Mouse (Mus musculus) natural killer cell, adult 2 months (primary cell): ENCODE measurements around the gene Ttc29.

ENCODE experiments used
- DNase-seq, 2 experiments: peaks; one replicate each; pipeline ENCODE4 v3.0.0; 2022; ENCODE audit warnings: low spot score in 2 of 2

Ttc29 gene

GRCm38 (mm10) chr8:78278598-78278997 is 65.5 kb downstream of the Ttc29 start:
- no peak for DNase-seq

GRCm38 (mm10) chr8:78284805-78285204 is 71.7 kb downstream of the Ttc29 start:
- DNase-seq: no peak

DNA sequence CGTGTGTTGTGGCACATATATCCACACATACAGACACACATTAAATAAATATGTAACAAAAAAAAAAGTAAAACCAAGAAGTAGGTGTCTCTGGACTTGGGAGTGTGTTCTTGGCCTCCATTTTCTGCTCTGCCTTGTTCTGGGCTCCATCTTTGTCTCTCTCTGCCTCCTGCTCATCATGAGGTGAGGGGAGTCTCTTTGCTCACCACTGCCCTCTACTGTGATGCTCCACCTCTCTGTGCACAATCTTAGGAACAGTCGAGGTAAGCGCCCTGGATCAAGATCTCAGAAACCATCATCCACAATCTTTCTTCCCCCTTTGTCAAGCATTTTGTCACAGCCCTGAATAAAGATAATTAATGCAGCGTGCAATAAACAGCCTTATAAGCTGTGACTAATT is 72.3 kb downstream of the Ttc29 start:
- no peak for DNase-seq

- no peak for DNase-seq
Measured at GRCm38 (mm10) chr8:78289374-78289971, 76.4 kb downstream of the Ttc29 start.

GRCm38 (mm10) chr8:78290274-78290673 is 77.2 kb downstream of the Ttc29 start:
- no peak for DNase-seq

GRCm38 (mm10) chr8:78295494-78295893 is 82.4 kb downstream of the Ttc29 start:
- no peak for DNase-seq

DNA sequence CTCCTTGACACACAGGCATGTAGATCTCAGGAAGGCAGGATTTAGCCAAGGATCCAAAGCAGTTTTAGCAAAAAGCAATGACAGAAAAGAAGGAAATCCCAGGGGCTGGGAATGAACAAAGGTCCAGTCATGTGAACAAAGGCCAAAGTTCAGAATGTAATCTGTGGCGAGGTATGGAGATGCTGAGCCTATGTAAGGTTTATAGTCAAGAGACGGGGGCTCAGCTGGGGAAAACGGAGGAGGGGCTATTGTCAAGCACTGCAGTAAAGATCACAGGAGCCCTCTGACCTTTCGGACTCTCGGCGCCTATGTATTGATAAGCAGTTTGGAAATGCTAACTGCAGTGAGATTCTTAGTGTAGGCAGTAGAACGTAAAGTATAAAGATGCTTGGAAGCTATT is 90.5 kb downstream of the Ttc29 start:
- DNase-seq: no peak

DNA sequence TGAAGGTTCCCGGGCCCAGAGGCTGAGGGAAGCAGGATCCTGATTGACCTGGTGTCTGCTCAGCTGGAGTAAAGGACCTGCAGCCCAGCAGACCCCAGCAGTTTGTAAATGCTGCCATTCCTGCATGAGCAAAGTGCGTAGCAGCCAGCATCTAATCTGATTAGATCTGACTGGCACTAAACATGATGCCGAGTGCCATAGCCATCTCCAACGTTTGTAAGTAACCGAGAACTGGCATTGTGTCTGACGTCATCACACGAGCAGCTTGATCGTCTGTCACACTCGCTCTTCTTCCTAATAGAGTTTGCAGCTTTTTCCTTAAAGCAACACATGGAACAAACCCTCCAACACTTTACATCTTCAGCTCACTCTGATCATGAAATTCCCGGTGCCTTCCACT is 93.5 kb downstream of the Ttc29 start:
- no peak for DNase-seq

DNA sequence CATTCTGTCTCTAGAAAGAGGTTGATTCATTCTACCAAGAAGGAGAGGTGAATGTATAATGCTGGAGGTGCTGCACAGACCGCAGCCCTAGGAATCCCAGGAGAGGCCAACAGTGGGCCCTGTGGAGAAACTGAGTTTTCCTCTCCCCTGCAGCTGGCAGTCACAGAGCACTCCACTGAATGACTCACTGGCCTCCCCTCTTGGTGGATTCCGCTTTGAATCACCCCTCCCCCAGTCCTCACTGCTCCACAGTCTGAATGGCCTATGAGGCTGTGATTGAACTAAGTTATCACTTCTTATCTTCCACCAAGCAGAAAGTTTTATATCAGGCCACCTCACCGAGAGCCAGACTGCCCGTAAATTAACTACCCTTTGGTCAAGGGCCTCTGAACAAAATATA is 94.0 kb downstream of the Ttc29 start:
- DNase-seq: no peak

DNA sequence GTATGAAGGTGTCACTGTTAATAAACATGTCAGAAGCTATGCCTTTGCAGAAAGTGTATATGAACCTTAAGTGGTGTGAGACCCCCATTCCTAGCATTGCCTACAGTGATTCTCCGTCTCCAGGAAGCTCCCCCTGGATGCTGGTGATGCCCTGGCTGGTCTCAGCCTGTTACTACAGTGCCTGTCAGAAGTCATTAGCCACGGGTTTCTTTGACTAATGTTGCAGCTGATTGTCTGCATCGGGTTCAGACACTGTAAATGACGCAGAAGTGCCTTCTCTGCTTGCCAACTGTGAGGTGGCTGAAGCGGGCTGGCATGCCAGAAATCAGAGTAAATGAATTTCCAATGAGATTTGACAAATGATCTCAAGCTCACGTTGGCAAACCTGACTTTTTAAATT is 96.4 kb downstream of the Ttc29 start:
- no peak for DNase-seq

DNA sequence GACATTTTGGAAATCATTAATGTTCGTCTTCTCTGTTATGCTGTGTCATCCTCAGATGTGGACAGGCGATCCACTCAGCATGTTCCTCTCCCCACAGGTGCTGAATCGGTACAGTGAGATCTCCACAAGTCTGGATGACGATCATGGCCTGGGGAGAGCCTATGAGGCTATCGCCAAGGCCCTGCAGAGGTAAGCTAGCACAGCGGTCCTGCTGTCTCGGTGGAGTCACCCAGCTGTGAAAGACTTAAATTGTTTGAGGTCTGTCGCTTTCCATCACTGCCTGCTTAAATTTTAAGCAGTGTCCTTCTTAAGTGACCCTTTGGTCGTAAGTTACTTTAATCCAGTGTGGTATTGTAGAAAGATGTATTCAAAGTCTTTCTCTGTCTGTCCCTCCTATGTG is 102.5 kb downstream of the Ttc29 start:
- no peak for DNase-seq

- DNase-seq: no peak
Measured at GRCm38 (mm10) chr8:78317666-78318065, 104.6 kb downstream of the Ttc29 start.

- no peak for DNase-seq
Measured at GRCm38 (mm10) chr8:78323391-78323790, 110.3 kb downstream of the Ttc29 start.

- DNase-seq: no peak
Measured at GRCm38 (mm10) chr8:78340689-78341529, 127.8 kb downstream of the Ttc29 start.

DNA sequence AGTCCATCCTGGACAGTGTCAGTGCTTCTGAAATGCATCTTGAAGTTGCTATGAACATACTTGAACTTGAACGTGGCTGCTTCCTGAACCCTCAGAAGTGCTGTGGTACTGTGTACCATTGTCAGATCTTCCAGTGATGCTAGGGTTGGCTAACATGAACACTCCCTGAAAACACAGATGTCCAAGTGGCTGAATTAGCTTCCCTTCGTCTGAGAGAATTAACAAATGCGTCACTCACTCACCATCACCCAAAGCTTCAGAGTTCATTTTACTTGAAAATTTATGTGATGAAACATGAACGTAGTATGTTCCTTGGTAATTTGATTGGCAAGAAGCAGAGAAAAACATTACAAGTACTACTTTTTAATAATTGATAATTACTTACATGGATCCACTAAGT is 129.1 kb downstream of the Ttc29 start:
- no peak for DNase-seq

DNA sequence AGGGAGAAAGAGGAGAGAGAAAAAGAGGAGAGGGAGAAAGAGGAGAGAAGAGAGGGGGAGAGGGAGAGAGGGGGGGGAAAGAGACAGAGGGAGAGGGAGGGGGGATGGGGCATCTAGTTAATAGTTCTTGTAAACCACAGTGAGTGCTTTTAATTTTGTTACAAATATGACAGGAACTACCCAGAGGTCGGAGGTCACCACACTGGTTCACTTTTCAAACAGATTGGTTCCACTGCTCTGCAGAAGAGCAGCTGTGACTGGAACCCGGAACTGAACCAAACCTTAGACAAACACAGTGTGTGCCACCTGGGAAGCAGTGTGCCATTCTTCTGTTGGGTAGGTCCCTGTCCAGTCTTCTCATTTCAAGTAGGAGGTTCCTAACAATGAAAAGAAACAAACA is 130.9 kb downstream of the Ttc29 start:
- DNase-seq: no peak

- DNase-seq: no peak
Measured at GRCm38 (mm10) chr8:78345705-78346104, 132.6 kb downstream of the Ttc29 start.

DNA sequence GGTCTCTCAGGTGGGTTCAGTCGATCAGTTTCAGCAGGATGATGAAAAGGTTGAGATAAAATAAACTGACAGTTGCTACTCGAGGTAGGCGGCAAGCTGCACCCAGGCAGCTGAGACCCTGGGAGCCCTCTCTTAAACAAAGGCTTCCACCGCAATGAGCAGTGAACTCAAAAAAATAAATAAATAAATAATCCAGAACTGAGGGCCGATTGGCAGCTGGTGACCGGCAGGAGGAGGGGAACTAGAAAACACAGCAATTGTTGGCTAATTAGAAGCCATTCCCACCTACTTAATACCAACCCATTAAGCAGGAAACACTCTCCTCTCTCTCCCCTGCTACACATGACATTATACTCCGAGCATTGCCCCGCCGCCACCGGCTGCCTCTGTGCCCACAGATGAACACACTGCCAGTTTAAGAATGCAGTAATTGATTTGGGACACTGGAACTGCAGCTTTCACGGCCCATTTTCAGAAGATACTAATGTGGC is 133.1 kb downstream of the Ttc29 start:
- DNase-seq: no peak

DNA sequence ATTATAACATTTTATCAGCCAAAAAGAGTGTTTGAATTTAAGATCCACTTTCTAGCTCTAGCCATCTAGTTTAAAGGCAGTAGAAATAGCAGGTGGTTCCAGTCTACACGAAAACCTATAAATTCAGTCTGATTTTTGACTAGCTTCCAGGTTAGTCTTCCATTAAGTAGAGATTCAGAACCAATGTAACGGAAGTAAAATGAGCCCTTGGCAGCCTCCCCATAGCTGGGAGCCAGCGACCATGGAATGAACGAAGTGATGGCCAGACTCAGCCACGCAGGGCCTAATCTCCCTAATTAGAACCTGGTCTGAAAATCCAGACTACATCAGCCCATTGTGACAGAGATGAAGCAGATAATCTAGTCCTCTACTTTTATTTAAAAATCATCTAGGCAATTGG is 140.8 kb downstream of the Ttc29 start:
- DNase-seq: no peak

GRCm38 (mm10) chr8:78354801-78355200 is 141.7 kb downstream of the Ttc29 start:
- DNase-seq: no peak

- DNase-seq: no peak
Measured at GRCm38 (mm10) chr8:78390756-78391155, 177.7 kb downstream of the Ttc29 start.

DNA sequence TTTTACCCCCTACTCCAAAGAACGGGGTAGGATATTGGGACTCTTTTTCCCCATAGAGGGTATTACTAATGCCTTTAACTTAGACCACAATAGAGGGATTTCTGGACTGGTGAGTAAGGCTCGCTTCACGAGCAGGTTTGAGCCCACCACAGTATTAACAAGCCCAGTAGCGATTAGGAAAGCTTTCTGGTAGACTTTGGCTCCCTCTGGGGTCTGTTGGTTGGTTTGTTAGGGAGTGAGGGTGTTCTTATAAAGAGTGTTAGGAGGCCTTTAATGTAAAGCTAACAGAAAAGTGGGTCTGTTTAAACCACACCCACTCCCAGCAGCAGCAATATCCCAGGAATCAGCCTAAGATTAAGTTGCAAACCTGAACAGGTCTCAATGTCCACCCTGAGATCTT is 206.2 kb downstream of the Ttc29 start:
- DNase-seq: no peak

DNA sequence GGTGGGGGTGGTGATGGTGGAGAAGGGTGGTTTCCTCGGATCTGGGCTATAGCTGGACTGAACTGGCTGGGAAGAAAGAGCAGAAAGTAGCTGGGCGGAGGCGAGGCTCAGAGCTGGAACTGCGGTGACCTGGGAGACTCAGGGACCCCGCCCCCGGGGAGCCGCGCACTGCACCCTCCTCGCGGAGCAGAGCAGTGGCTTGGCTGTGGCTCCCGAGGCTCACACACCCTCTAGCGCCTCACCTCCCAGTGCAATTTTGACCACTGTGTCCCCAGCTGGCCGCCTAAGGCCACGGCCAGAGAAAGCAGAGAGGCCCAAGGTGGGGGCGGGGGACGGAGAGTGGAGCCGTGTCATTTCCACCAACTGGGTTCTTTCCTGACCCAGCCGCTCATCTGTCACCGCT is 207.0 kb downstream of the Ttc29 start:
- no peak for DNase-seq
